Mouse (Mus musculus) E14TG2a.4 (cell line): Measurements from ENCODE around the gene Slc17a3.

ENCODE experiments used
- CTCF ChIP-seq: conservative IDR thresholded peaks from 2 replicates; pipeline ENCODE4 v1.5.1; 2014; ENCODE audit warnings: low read length
- POU5F1 ChIP-seq: IDR thresholded peaks from 2 replicates; pipeline ENCODE4 v1.6.1; 2014; ENCODE audit warnings: low read length, borderline replicate concordance

DNA sequence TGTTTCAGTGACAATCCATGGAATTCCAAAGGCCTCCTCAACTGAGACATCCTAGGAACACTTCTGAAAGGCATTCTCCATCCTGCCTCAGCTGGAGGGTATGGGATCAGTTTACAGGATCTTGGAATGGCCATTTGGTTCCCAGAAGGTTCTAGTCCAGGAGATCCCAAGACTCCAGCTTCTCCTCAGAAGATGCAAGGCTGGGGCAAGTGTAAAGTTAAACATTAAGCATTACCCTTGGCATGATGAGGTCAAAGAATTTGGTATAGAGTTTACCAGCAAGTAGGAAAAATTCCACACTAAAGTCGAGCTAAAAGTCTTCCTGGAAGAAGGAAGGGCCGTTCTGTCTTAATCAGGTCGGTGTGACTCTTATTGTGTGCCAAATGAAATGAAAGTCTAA lies 30.8 kb downstream of the Slc17a3 start:
- TF ChIP-seq CTCF (no peak), POU5F1 (no peak)
